Mouse (Mus musculus) brown adipose tissue, adult 24 weeks (tissue): ENCODE measurements at regions not wholly inside any gene's neighbourhood (a gene's known extent, or its start where the extent isn't known, plus 50 kb on each side); places are given as distances from the start of the nearest gene placed in this dataset.
"Not testable (repeated sequence)": the region's sequence is repeated elsewhere in the genome, so short reads cannot be mapped to it uniquely, and the experiment has no call there.

ENCODE experiments used
- H3K27ac ChIP-seq: fragments of 200-500 bp; replicated peaks from 2 replicates; pipeline ENCODE4 v1.5.1; 2012; ENCODE audit warnings: low read depth, mild to moderate bottlenecking, low read length
- H3K4me1 ChIP-seq: fragments of 200-500 bp; 2 replicates; pipeline ENCODE4 v1.6.1; 2012; ENCODE audit warnings: low read length, mixed read lengths; ENCODE audit not compliant: control insufficient read depth, insufficient read depth, insufficient read length
- H3K4me3 ChIP-seq: fragments of 200-500 bp; 2 replicates; pipeline ENCODE4 v1.5.1; 2012; ENCODE audit warnings: low read depth, mild to moderate bottlenecking, low read length, moderate library complexity; ENCODE audit not compliant: insufficient read depth

DNA sequence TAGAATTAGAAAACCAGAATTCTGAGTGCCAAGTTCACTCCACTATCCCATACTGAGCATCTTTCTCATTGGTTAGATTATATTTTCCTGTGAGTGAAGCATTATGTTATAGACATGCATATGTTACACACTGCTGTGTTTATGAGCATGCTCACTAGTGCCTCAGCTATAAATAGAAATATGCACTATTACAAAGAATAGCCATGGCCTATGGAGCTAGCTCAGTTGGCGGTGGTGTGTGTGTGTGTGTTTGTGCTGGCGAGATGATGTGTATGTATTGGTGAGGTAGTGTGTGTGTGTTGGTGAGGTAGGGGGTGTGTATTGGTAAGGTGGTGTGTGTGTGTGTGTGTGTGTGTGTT, 106.2 kb downstream of the Sec31a start:
- no peak overlapping the region for H3K27ac ChIP-seq
- no peaks in the 10 kb centered on the region for H3K4me1 ChIP-seq
- no peak overlapping the region for H3K4me3 ChIP-seq

- Histone ChIP-seq H3K4me3 (no peak overlapping the region), H3K4me1 (no peaks in the 10 kb centered on the region), H3K27ac (no peak overlapping the region)
Observed at GRCm38 (mm10) chr5:100309071-100309806, 106.8 kb downstream of the Sec31a start.

GRCm38 (mm10) chr5:100304403-100304802, 111.6 kb downstream of the Sec31a start:
- H3K27ac ChIP-seq: no peak overlapping the region
- no peaks in the 10 kb centered on the region for H3K4me1 ChIP-seq
- H3K4me3 ChIP-seq: no peak overlapping the region

DNA sequence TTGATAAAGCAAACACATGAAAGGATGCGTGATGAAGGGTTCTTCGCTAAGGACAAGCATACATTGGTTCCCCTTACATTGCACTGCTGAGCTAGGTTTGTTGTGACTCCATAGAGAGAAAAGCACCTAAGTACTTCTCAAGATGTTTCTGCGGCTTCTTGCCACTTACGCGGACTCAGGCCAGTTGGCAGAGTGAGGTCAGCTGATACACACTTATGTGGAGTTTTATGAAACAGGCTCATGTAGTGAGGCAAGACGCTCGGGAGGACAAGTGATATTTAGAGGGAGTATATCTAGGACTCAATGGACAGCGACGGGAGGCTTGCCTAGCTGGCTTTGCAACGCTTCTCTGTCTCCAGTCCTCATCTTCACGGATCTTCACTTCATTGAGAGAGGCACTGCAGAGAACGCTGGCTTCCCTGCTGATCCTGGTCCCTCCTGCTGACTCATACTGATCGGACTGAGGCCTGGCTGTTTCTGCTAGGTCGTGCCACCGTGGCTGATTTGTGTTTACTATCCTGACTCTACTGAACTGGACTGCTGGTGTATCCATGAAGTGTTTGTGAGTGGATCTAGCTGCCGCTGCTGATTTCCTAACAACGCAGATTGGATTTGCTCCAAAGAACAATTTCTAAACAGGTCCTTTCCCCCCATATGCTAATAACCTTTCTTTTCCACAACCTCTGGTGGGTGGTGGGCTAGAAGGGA, 113.8 kb downstream of the Sec31a start:
- H3K4me1 ChIP-seq: no peaks in the 10 kb centered on the region
- H3K4me3 ChIP-seq: no peak overlapping the region
- no peak overlapping the region for H3K27ac ChIP-seq

DNA sequence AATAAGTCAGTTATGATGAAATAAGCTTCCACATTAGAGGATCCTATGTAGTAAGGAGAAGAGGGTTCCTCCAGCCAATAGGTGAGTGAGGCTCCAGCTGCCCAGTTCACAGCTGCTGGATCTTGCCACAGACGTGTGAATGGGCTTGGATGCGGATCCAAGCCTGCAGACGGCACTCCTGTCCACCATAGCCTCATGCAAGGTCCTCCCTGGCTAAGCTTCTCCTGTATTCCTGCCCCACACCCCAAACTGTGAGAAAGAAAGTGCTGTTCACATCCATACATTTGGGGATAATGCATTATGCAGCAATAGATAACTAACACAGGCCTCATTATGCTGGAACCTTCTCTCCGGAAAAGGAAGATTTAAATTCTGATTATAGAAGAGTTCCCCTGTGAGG, 116.9 kb downstream of the Sec31a start:
- H3K4me1 ChIP-seq: no peaks in the 10 kb centered on the region
- H3K4me3 ChIP-seq: no peak overlapping the region
- H3K27ac ChIP-seq: no peak overlapping the region

DNA sequence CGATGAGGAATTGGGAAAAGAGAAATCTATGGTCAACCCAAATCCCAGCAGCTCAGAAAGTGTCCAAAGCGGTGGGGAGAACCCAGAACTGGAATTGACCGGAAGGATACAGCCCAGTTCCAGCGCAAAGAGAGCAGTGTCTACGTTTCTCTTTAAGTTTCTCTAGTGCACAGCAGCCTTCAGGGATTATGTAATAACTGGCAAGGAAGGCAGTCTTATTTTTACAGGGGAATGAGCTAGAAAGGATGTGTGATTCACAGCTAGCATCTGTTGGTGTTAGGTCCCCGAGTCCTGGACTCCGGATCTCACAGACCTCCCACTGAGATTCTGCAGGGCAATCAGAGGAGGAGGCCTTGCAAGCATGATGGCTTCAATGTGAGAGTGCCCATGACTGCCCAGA, 121.8 kb downstream of the Sec31a start:
- H3K27ac ChIP-seq: no peak overlapping the region

GRCm38 (mm10) chr5:100280215-100280614, 120.6 kb upstream of the Tmem150c start:
- H3K4me3 ChIP-seq: no peak overlapping the region
- no peaks in the 10 kb centered on the region for H3K4me1 ChIP-seq
- H3K27ac ChIP-seq: no peak overlapping the region

More for the DNA sequence above, 121.8 kb downstream of the Sec31a start:
- no peak overlapping the region for H3K4me3 ChIP-seq
- no peaks in the 10 kb centered on the region for H3K4me1 ChIP-seq

GRCm38 (mm10) chr5:100279474-100279873, 119.9 kb upstream of the Tmem150c start:
- Histone ChIP-seq H3K4me1 (no peaks in the 10 kb centered on the region), H3K4me3 (no peak overlapping the region), H3K27ac (no peak overlapping the region)

GRCm38 (mm10) chr5:100274674-100275073, 115.1 kb upstream of the Tmem150c start:
- H3K4me1 ChIP-seq: no peaks in the 10 kb centered on the region
- H3K4me3 ChIP-seq: no peak overlapping the region
- no peak overlapping the region for H3K27ac ChIP-seq

GRCm38 (mm10) chr5:100271975-100272374, 112.4 kb upstream of the Tmem150c start:
- not testable (repeated sequence) for H3K4me3 ChIP-seq, H3K4me1 ChIP-seq, H3K27ac ChIP-seq

- no peak overlapping the region for H3K27ac ChIP-seq
- no peaks in the 10 kb centered on the region for H3K4me1 ChIP-seq
- no peak overlapping the region for H3K4me3 ChIP-seq
Observed at GRCm38 (mm10) chr5:100270841-100271686, 111.5 kb upstream of the Tmem150c start.

GRCm38 (mm10) chr5:100268111-100268878, 108.7 kb upstream of the Tmem150c start:
- Histone ChIP-seq H3K4me1 (no peaks in the 10 kb centered on the region), H3K4me3 (no peak overlapping the region), H3K27ac (no peak overlapping the region)

GRCm38 (mm10) chr5:100266671-100267510, 107.3 kb upstream of the Tmem150c start:
- no peak overlapping the region for H3K27ac ChIP-seq
- no peak overlapping the region for H3K4me3 ChIP-seq
- no peaks in the 10 kb centered on the region for H3K4me1 ChIP-seq
